Mouse (Mus musculus) liver, postnatal 0 days (tissue): ENCODE measurements around the gene Plxdc2.

Source experiments
- CTCF ChIP-seq: sonication (generic); IDR thresholded peaks from 2 replicates; pipeline ENCODE4 v1.5.1; 2016; ENCODE audit warnings: antibody characterized with exemption, low read depth
- EP300 ChIP-seq: IDR thresholded peaks from 2 replicates; pipeline ENCODE4 v1.6.1; 2016; ENCODE audit warnings: antibody characterized with exemption, low read depth, mild to moderate bottlenecking

- TF ChIP-seq CTCF (no peak), EP300 (no peak)
Measured at GRCm38 (mm10) chr2:16456264-16456780, 100.2 kb downstream of the Plxdc2 start.
